Mouse (Mus musculus) lung, postnatal 0 days (tissue): ENCODE results near the gene Grk3.

Experiments used
- CTCF ChIP-seq: IDR thresholded peaks from 2 replicates; pipeline ENCODE4 v1.5.1; 2016; ENCODE audit warnings: antibody characterized with exemption, mild to moderate bottlenecking
- EP300 ChIP-seq: IDR thresholded peaks from 2 replicates; pipeline ENCODE4 v1.6.1; 2016; ENCODE audit warnings: antibody characterized with exemption, mild to moderate bottlenecking, control low read depth

GRCm38 (mm10) chr5:113002821-113003380 is 12.7 kb downstream of the Grk3 start:
- no peak for TF ChIP-seq EP300
- TF ChIP-seq CTCF: no peak
